Mouse (Mus musculus): ENCODE data around the gene Bcl7c.
"Not testable (repeated sequence)": the region's sequence is repeated elsewhere in the genome, so short reads cannot be mapped to it uniquely, and the experiment has no call there.

Bcl7c gene

GRCm38 (mm10) chr7:127716992-127717391 lies 8.3 kb upstream of the Bcl7c start:
- DNase-seq (ENCODE audit: low spot score in 2 of 2) = peak; percentile 61 to 77

- DNase-seq (ENCODE audit: low spot score in 2 of 2) = no peak
Observed at GRCm38 (mm10) chr7:127714816-127715215, 6.1 kb upstream of the Bcl7c start.

- peak; percentile 89 to 90 for DNase-seq (ENCODE audit: low spot score in 2 of 2)
Observed at GRCm38 (mm10) chr7:127712461-127713385, 4.0 kb upstream of the Bcl7c start, which contains the start of gene Ctf1. Ctf1 (plus strand) TSS chr7:127712736.

GRCm38 (mm10) chr7:127711456-127711855 lies 2.7 kb upstream of the Bcl7c start:
- no peak for DNase-seq (ENCODE audit: low spot score in 2 of 2)

- no peak for DNase-seq (ENCODE audit: low spot score in 2 of 2)
Observed at GRCm38 (mm10) chr7:127711031-127711430, 2.3 kb upstream of the Bcl7c start.

- no peak for DNase-seq (ENCODE audit: low spot score in 2 of 2)
Observed at GRCm38 (mm10) chr7:127709261-127709979, 687 bp upstream of the Bcl7c start.

- no peak for DNase-seq (ENCODE audit: low spot score in 2 of 2)
Observed at GRCm38 (mm10) chr7:127707957-127708206, 851 bp downstream of the Bcl7c start.

GRCm38 (mm10) chr7:127707045-127707956 lies 1.4 kb downstream of the Bcl7c start:
- DNase-seq (ENCODE audit: low spot score in 2 of 2) = no peak

- DNase-seq (ENCODE audit: low spot score in 2 of 2) = peak in 1 of 2 experiments; percentile 65
Observed at GRCm38 (mm10) chr7:127705706-127706105, 3.0 kb downstream of the Bcl7c start.

- no peak for DNase-seq (ENCODE audit: low spot score in 2 of 2)
Observed at GRCm38 (mm10) chr7:127704598-127704997, 4.1 kb downstream of the Bcl7c start.

GRCm38 (mm10) chr7:127703561-127704178 lies 5.1 kb downstream of the Bcl7c start:
- no peak for DNase-seq (ENCODE audit: low spot score in 2 of 2)

- no peak for DNase-seq (ENCODE audit: low spot score in 2 of 2)
Observed at GRCm38 (mm10) chr7:127700712-127701331, 7.9 kb downstream of the Bcl7c start.

GRCm38 (mm10) chr7:127698986-127699385 lies 9.7 kb downstream of the Bcl7c start:
- DNase-seq (ENCODE audit: low spot score in 2 of 2) = peak in 1 of 2 experiments; percentile 43

- not testable (repeated sequence) for DNase-seq (ENCODE audit: low spot score in 2 of 2)
Observed at GRCm38 (mm10) chr7:127693730-127694129, 15.0 kb downstream of the Bcl7c start.

- no peak for DNase-seq (ENCODE audit: low spot score in 2 of 2)
Observed at GRCm38 (mm10) chr7:127693290-127693689, 15.4 kb downstream of the Bcl7c start.

- DNase-seq (ENCODE audit: low spot score in 2 of 2) = peak; percentile 62 to 75
Observed at GRCm38 (mm10) chr7:127691221-127691989, 17.3 kb downstream of the Bcl7c start.

GRCm38 (mm10) chr7:127689626-127690280 lies 19.0 kb downstream of the Bcl7c start:
- DNase-seq (ENCODE audit: low spot score in 2 of 2) = no peak

GRCm38 (mm10) chr7:127688935-127689334 lies 19.8 kb downstream of the Bcl7c start:
- no peak for DNase-seq (ENCODE audit: low spot score in 2 of 2)

GRCm38 (mm10) chr7:127686740-127687449 lies 21.8 kb downstream of the Bcl7c start:
- no peak for DNase-seq (ENCODE audit: low spot score in 2 of 2)
